Mouse (Mus musculus) cerebellum, adult 9-11 months (tissue): ENCODE data around the gene Rhot2.
A peak's percentile ranks its signal among the peaks of the same experiment; 100 is the strongest.

Experiments used
- DNase-seq: peaks from one replicate; pipeline ENCODE4 v3.0.0; 2022

The Rhot2 gene

DNA sequence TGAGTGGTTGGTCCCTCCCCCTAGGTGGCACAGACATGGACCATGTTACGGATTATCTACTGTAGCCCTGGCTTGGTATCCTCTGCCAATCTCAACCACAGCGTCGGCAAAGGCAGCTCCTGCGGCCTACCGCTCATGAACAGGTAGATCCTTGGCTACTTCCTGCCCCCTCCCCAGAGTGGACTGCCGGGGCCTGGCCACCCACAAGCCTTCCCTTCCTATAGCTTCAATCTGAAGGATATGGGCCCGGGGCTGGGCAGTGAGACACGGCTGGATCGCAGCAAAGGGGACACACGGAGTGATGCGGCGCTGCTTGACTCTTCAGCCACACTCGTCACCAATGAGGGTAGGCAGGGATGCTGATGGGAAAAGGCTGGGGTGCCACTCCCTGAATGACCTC, 17.6 kb downstream of the Rhot2 start:
- no peak for DNase-seq

DNA sequence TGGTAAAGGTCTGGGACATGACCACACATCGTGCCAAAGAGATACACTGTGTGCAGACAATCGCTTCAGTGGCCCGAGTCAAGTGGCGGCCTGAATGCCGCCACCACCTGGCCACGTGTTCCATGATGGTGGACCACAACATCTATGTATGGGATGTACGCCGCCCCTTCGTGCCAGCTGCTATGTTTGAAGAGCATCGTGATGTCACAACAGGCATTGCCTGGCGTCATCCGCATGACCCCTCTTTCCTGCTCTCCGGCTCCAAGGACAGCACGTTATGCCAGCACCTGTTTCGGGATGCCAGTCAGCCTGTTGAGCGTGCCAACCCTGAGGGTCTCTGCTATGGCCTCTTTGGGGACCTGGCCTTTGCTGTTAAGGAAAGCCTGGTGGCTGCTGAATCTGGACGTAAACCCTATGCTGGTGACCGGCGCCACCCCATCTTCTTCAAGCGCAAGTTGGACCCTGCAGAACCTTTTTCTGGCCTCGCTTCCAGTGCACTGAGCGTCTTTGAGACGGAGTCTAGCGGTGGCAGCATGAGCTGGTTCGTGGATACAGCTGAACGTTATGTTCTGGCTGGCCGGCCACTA, 18.6 kb downstream of the Rhot2 start:
- DNase-seq, result no peak

DNA sequence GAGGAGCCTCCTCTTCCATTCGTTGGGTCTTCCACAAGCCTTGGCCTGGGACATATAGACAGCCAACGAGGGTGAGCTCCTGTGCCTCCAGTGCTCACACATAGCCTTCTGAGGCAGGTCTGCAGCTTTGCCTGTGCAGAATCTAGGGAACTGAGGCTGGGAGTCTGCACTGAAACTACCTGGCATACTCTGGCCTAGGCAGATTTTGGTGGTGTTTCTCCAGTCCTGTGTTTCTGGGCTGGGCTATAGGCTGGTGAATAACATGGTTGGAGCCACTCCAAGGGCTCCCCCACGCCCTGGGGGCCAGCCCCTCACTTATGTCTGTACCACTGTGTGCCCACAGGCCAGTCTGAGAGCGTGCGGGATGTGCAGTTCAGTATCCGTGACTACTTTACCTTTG, 19.3 kb downstream of the Rhot2 start:
- DNase-seq, result no peak

DNA sequence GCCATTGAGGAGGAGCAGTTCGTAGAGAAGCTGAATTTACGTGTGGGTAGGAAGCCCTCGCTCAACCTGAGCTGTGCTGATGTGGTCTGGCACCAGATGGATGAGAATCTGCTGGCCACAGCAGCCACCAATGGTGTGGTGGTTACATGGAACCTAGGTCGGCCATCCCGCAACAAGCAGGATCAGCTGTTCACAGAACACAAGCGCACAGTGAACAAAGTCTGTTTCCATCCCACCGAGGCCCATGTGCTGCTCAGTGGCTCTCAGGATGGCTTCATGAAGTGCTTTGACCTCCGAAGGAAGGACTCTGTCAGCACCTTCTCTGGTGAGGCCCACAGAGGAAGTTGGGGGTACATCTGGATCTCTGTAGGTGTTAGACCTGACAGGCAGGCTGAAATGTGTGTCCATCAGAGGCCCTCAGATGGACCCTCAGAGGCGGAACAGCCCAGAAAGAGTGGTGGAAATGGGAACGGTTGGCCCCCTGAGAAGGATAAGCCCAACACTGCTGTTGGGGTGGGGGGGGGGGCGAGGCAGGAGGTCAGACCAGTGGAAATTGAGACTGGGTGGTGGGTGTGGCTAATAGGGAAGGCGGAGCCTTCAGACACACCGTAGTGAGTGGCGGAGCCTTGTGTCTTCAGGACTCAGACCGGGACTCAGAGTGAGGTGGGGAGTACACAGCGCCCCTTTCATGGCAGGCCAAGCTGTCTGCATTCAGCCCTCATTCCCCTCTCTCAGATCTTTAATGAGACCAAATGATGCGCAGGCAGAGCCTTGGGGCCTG, 20.1 kb downstream of the Rhot2 start:
- no peak for DNase-seq

DNA sequence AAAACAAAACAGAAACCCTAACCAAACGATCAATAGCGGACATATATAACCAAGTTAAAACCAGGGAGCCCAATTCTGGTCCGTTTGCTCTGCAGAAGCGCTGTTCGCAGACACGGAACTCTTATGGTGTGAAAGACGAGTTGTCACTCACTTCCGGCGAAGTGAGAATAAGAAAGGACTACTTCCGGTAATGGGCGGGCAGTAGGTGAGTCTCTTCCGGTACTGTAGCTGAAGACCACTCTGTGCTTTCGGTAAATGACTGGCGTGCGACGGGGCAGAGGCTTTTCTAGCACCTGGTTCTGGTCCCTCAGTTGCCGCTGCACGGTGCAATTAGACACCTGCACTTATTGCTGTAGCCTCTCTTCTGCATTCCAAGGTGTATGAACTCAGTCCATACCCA, 21.2 kb downstream of the Rhot2 start, which contains the start of gene Wdr24:
TSS of gene Wdr24 (plus strand) at position 176 of the 400 bp plus-strand sequence.
- peak; percentile 84 for DNase-seq

DNA sequence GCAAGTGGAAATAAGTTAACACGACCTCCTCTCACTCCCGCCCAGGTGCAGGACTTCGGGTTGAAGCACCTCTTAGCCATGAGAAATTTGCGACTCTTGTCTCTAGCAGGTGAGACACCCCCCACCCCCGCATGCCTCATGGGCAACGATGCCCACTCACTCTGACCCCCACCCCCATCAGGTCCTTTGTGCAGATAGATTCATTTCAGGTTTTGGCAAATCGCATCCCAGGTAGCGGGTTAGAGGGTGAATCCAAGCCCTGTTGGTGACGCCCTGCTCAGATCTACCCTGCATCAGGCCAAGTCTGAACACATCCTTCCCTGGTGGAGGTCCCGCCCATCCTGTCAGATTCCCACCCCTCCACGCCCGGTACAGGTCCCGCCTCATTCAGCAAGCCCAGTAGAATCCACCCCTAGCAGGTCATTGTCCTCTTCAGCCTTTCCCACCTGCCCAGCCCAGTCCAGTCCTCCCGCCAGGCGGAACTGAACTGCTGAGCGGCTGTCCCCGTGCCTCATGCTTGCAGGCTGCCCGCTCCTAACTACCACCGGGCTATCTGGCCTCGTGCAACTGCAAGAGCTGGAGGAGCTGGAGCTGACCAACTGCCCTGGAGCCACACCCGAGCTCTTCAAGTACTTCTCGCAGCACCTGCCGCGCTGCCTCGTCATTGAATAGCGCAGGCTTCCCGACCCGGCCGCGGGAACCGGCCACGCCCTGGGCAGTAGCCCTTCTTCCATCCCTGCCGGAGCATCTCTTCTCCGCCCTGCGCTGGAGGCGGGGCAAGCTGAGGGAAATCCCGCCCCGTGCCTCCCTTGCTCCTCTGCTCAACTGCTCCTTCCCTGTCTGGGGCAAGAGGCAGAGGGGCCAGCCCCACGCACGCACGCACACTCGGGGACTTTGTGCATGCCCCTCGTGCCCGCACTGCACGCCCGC, 25.5 kb downstream of the Rhot2 start:
- DNase-seq, result peak; percentile 49

DNA sequence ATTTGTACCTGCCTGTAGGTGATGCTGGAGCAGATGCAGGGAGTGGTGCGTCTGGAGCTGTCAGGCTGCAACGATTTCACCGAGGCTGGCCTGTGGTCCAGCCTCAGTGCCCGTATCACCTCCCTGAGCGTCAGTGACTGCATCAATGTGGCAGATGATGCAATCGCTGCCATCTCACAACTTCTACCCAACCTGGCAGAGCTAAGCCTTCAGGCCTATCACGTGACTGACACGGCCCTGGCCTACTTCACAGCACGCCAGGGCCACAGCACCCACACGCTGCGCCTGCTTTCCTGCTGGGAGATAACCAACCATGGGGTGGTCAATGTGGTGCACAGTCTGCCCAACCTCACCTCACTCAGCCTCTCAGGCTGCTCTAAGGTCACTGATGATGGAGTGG, 27.0 kb downstream of the Rhot2 start:
- DNase-seq, result no peak

DNA sequence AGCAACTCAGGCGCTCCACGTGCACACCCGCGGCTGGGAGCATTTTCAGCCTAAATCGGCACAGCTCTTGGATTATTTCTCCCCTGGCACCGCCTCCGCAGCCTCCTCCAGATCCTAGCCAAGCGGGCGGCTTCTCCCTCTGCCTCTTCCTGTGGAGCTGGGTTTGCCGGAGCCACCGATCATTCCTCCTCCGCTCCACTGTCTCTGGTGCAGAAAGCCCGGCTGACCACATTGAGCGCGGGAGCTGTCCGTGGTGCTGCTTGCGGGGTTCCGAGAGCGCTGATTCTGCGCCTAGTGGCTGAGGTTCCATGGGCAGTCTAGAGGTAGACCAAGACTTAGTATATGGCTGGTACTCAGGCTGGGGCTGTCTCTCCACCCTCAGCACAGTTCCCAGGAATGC, 31.2 kb downstream of the Rhot2 start:
- DNase-seq, result peak; percentile 75

DNA sequence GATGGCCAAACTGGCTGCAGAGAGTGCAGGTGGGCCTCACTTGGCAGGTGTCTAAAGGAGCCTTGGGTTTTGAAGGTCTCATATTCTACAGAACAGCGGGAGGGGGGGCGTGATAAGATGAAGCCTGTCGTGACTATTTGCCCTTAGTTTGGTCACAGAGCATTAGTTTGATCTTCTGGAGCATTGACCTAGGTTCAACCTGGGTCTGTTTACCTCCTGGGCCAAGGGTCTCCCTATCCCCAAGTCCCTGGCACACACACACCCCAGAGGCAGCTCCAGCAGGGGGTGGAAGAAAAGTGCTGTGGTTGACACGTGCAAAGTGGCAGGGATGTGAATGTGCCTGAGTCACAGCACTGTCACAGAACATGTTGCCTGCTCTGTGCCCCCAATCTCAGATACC, 33.8 kb downstream of the Rhot2 start:
- DNase-seq, result peak; percentile 69

DNA sequence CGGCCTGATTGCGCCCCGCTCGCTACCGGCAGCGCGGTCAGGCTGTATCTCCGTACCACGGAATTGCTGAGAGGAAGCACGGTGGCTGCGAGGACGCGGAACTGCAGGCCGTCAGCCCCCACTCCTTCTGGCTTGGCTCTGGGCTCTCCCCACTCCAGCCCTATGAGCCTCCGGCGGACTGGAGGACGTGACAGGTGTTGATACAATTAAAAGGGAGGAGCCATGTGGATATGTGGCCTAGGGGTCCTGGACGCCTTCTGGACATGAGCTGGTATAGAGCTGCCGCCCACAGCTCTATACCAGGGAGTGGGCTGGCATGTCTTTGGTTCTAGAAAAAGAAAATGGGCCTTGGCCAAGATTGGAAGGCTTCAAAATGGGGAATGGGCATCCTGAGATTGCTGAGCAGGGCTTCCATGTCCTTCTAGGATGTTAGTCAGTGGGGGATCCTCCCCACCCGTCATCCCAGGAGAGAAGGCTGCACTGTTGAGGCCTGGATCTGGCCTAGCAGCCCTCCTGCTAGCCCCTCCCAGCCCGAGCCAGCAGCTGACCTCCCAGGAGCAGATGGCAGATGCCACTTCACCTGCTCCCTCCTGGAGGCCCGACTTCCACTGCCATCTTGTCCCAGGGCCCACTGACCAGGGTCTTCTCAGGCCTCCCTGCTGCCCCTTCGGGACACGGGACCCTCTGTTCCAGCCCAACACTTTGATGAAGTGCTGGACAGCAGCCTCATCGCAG, 34.9 kb downstream of the Rhot2 start:
- DNase-seq, result peak; percentile 90

DNA sequence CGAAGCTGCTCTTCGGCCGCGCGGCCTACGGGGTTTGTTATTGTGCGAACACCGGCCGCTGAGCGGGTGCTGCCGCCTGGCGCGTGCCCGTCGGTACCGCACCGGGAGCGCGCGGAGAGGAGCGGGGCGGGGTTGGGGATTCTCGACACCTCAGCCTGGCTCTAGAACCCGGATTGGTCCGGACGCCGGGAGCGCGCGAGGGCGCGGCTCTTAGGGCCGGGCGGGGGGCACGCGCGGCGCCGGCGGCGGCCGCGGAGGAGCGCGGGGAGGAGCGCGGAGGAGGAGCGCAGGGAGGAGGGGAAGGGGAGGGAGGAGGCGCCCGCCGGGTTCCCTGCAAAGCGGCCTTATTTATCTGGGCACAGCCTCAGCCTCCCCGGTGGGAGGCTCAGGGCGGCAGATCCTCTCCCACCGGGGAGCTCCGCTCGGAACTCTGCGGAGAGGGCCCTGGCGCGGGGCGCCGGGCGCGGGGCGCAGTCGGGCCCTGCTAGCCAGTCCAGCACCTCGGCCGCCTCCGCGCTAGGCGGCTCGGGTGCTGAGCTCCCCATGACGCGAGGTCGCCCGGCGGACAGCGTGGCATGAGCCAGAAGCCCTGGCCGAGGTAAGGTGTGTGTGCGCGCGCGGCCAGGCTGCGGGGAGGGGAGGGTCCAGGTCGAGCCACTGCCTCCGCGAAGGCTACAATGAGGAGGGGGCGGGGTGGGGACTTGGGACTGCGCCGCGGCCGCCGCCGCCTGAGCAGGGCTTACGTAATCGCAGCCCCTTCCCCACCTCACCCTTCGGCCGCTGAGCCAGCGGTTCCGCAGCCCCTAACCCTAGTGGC, 35.7 kb downstream of the Rhot2 start, which contains the start of gene Fbxl16:
TSS of gene Fbxl16 (plus strand) at position 297 of the 817 bp plus-strand sequence.
- peak; percentile 97 for DNase-seq

DNA sequence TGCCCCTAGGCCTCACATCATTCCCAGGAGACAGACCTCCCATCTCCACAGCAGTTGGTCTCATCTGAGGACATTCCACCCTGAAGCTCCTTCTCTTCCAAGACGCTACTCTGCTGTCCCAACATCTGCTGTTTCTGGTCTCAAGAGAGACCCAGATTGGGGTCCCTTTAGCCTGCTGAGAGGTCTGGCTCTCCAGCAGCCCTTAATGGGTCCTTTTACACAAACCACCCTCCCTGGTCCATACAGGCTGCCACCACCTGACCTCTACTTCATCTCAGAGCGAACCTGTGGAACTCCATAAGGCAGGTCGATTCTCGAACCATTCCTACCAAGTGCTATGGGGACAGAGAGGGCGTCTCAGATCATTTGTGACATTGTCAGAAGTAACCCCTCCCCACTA, 36.6 kb downstream of the Rhot2 start:
- peak; percentile 64 for DNase-seq

DNA sequence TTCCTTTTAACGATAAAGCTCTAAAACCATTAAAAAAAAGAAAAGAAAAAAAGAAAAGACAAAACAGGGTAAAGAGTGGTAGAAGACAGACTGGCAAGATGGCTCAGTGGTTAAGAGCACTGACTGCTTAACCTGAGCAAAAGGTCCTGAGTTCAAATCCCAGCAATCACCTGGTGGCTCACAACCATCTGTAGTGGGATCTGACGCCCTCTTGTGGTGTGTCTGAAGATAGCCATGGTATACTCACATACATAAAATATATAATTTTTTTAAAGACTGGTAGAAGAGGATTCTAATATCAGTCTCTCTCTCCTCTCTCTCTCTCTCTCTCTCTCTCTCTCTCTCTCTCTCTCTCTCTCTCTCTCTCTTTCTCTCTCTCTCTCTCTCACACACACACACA, 37.2 kb downstream of the Rhot2 start:
- DNase-seq, result peak; percentile 40

DNA sequence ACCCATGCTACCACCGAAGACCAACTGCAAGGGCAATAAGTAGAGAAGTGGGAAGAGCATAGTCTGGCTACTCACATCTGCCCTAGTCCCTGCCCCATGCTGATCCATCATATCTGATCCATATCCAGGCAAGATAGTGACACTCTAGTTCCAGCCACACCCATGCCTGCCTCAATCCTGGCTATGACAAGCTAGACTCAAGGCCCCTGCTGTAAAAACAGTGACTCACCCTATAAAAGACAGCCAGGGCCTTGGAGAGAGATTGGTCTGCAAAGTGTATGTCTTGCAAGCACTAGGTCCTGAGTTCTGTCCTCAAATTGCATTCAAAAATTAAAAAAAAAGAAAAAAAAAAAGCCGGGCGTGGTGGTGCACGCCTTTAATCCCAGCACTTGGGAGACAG, 38.1 kb downstream of the Rhot2 start:
- peak; percentile 43 for DNase-seq

DNA sequence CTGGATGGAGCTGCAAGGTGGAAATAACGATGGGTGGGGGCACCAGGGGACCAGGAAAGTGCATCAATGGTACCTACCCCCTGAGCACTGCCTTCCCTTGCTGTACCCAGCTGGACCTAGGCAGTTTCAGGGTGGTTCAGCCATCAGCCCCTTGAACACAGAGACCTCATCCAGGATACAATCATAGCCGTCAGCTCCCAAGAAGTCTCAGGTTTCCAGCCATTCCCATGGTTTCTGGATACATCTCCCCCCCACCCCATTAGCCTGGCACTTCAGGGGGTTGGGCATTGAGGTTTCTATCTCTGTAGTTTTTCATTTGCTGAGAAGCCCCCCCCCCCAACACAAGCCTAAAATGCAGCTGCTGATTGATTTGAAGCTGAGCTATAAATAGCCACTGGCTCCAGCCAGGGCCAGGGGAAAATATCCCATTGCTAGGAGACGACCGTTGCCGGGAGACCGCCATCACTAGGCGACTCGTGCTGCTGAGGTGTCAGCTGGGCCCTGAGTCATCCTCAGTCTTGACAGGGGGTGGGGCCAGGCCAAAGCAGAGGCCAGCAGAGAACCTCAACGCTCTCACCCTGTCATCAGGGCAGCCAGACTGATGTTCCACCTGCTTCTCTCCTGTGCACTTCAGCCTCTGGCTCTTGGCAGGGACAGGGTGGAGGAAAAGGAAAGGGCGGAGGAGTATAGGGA, 41.7 kb downstream of the Rhot2 start:
- DNase-seq, result peak; percentile 58

DNA sequence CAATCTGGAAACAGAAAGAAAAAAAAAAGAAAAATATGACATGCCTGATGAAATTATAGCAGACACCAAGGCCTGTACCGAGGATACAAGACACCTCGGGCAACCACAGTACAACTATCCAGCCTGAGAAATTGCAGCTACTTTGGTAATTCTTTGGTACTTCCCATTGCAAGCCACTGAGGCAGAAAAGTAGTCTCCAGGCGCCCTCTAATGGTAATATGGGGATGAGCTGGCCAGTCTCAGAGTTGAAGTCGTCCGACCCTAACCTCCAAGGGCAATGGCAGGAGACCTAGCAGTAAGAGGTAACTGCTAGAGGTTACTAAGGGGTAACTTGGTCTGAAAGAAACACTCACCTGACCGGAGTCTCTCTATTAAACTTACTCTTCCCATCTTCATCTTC, 43.6 kb downstream of the Rhot2 start:
- peak; percentile 71 for DNase-seq

DNA sequence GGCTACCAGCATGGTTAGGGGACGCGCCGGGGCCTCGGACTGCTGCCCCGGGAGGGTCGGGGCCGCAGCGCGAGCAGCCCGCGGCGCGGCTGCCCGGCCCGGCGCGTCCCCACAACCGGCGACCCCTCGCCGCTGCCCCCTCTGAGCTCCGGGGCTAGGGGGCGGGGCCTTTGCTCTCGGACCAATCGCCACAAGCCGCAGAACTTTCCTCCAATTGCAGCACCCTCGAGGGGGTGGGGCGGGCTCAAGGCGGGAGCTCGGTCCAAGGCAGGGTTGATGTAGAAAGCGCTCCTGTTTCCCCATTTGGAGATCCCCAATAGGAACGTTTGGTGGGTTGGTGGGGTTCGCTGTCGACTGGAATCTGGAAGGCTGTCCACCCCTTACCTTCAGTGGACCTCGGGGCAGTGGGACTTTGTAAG, 47.7 kb downstream of the Rhot2 start, which contains the start of gene Metrn:
TSS of gene Metrn (minus strand) at position 186 of the 419 bp plus-strand sequence.
- DNase-seq, result peak; percentile 74

DNA sequence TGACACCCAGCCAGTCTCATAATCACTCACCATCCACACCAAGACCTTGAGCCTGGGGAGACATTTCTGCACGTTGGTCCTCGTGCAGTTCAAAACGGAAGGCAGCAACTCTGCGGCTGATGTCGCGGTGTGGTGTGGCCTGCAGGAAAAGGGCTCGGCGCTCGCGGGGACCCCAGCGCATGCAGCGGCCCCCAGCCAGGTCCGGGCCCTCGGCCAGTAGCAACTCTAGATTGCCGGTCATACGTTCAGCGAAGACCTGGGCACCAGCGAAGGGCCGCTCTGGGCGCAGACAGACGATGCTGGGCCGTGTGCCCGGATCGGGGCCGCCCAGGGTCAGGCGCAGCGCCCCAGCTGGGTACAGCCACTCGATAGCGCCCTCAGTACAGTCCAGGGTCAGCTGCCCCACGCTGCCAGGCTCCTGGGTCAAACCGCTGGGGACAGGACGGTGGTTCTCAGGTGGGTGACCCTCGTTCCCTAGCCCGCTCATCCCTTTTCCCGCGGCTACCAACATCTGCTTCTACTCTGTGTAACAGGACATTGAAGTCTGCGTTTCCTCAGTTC, 48.4 kb downstream of the Rhot2 start:
- DNase-seq, result no peak

DNA sequence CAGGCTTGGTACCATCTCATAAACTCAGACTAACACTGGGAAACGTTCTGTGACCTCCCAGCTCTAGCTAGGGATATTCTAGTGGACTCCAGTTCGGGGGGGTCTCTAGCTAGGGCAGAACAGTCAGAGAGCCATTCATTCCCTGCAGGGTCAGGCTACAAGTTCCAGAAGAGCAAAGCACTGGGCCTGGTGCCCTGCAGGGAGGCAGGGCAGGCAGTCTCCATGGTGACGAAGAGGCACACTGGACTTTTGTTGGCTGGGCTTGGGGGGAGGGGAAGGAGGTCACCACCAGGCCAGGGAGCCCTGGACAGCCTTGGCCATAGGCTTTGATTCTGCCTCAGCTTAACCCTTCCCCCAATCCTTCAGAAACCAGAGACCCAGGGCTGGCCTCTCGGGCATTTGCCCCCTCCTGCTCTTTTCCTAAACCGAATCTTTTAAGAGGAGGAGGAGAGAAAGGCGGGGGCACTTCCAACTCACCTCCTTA, 49.0 kb downstream of the Rhot2 start, which contains the start of gene AC134908.4:
TSS of gene AC134908.4 (minus strand) at position 51 of the 484 bp plus-strand sequence.
- DNase-seq, result peak; percentile 74

DNA sequence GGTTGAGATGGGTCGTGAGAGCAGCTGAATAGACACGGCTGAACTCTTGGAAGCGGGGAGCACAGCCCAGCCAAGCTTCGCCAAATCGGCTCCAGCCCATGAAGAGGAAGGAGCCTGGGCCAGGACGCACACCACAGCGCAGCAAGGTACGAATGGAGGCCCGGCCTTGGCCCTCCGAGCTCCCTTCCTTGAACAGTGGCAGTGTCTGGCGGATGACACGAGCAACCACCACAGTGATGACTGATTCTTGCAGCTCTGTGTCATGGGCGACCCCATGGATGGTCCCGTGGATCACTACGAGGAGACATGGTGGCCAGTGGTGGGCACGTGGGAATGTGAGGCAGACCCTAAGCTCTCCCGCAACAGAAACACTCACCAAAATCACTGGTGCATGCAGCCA, 49.7 kb downstream of the Rhot2 start:
- no peak for DNase-seq
